In the genomic region with DNA sequence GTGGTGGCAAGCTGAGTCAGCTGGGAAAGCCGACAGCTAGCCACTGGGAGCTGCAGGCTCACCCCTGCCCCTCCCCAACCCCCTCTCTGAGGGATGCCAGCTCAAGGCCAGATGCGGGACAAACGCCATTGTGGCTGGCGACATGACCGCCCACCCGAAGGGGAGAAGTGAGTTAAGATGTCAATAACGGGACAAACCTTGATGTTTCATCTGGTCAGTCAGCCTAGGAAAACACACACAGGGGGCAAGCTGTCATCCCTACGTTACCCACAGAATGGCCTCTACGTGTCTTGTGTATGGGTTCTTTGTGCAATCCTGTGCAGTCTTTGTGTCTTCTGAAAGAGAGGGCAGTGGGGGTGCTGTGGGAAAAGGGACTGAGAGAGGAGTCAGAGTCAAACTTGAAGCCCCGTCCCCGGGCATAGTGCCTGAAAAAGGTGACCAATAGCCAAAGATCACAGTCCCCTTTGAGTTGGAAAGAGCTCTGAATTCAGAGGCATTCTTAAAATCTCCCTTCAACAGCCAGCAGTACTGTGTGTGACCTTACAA, we compare ENCODE assay signal across 8 mouse cellular contexts. TPM values are rescaled to one million over a fixed set of nuclear protein-coding genes. Genes with fewer than 3 reads are reported as not detected.
DNase-seq lines count a peak whose midpoint lies in the region; ATAC-seq and TF ChIP-seq lines count a peak whose summit lies in the region.

No protein-coding gene starts in this region.

- H3K4me3 ChIP-seq in left cerebral cortex, adult 2 months: peak overlapping the region; percentile 65
- H3K4me3 ChIP-seq in embryonic facial prominence, embryonic 12.5 days: peak overlapping the region; percentile 39
- H3K4me3 ChIP-seq in hindbrain, embryonic 15.5 days: peak overlapping the region; percentile 40
- H3K4me3 ChIP-seq in midbrain, embryonic 14.5 days (replicated peaks; ENCODE audit: low read depth, low read length): peak overlapping the region; percentile 33

- no peaks in the 10 kb centered on the region for H3K27me3 ChIP-seq in embryonic facial prominence, embryonic 12.5 days
- no peaks in the 10 kb centered on the region for H3K27me3 ChIP-seq in hindbrain, embryonic 15.5 days
- H3K27me3 ChIP-seq in midbrain, embryonic 14.5 days (ENCODE audit: control insufficient read depth, insufficient read depth, low read length): no peaks in the 10 kb centered on the region

- no peaks in the 10 kb centered on the region for H3K9me3 ChIP-seq in embryonic facial prominence, embryonic 12.5 days
- H3K9me3 ChIP-seq in hindbrain, embryonic 15.5 days: no peaks in the 10 kb centered on the region
- H3K9me3 ChIP-seq in midbrain, embryonic 14.5 days (ENCODE audit: control insufficient read depth, low read length): no peaks in the 10 kb centered on the region

- H3K9ac ChIP-seq in embryonic facial prominence, embryonic 12.5 days: peak overlapping the region; percentile 46
- peak overlapping the region; percentile 51 for H3K9ac ChIP-seq in hindbrain, embryonic 15.5 days
- H3K9ac ChIP-seq in midbrain, embryonic 14.5 days (replicated peaks; ENCODE audit: low read length): peak overlapping the region; percentile 60

- peaks cover 21% of the 10 kb centered on the region for H3K4me1 ChIP-seq in embryonic facial prominence, embryonic 12.5 days
- H3K4me1 ChIP-seq in hindbrain, embryonic 15.5 days (replicated peaks): peaks cover 25% of the 10 kb centered on the region
- peaks cover 23% of the 10 kb centered on the region for H3K4me1 ChIP-seq in midbrain, embryonic 14.5 days (ENCODE audit: control insufficient read depth, insufficient read depth, low read length)

- H3K27ac ChIP-seq in left cerebral cortex, adult 2 months: peak overlapping the region; percentile 87
- peak overlapping the region; percentile 89 for H3K27ac ChIP-seq in embryonic facial prominence, embryonic 12.5 days
- peak overlapping the region; percentile 86 for H3K27ac ChIP-seq in hindbrain, embryonic 15.5 days (replicated peaks)
- H3K27ac ChIP-seq in midbrain, embryonic 14.5 days (replicated peaks; ENCODE audit: low read depth, low read length): peak overlapping the region; percentile 84

- 4% methylated on average over 11 of the region's 11 CpGs for WGBS in embryonic facial prominence, embryonic 12.5 days
- 2% methylated on average over 11 of the region's 11 CpGs for WGBS in hindbrain, embryonic 15.5 days
- 2% methylated on average over 11 of the region's 11 CpGs for WGBS in midbrain, embryonic 14.5 days

- intact Hi-C loops in left cerebral cortex, adult 2 months (cut with DNase I): loop anchor here (2.0 kb wide), 3 partner anchors 31 to 49 kb away; a partner anchor contains a TSS

- DNase-seq in left cerebral cortex, adult 2 months (ENCODE audit: extremely low spot score in 1 of 2, low spot score in 2 of 2): no peak
- no peak for DNase-seq in left cerebral cortex, adult 11 months (ENCODE audit: low spot score)
- no peak for DNase-seq in midbrain, embryonic 14.5 days
- DNase-seq in adrenal gland, postnatal 25 days: no peak
- no peak for DNase-seq in spleen, postnatal 36 days (ENCODE audit: low spot score in 2 of 2)
- DNase-seq in frontal cortex, adult 2 months (ENCODE audit: extremely low spot score in 1 of 2, low spot score in 1 of 2): no peak

- H3K36me3 ChIP-seq in embryonic facial prominence, embryonic 12.5 days: no peaks in the 10 kb centered on the region
- H3K36me3 ChIP-seq in hindbrain, embryonic 15.5 days: no peaks in the 10 kb centered on the region
- no peaks in the 10 kb centered on the region for H3K36me3 ChIP-seq in midbrain, embryonic 14.5 days (ENCODE audit: control insufficient read depth, insufficient read depth, low read length)

- H3K4me2 ChIP-seq in embryonic facial prominence, embryonic 12.5 days (replicated peaks): peak overlapping the region; percentile 76
- peak overlapping the region; percentile 81 for H3K4me2 ChIP-seq in hindbrain, embryonic 15.5 days
- H3K4me2 ChIP-seq in midbrain, embryonic 14.5 days (ENCODE audit: low read length): peak overlapping the region; percentile 69

- no peak for TF ChIP-seq CTCF in left cerebral cortex, adult 2 months (IDR thresholded peaks at IDR 0.05)

- ATAC-seq in embryonic facial prominence, embryonic 12.5 days (ENCODE audit: insufficient number of reproducible peaks, insufficient read depth, low FRiP score, low TSS enrichment): no peak
- peak; percentile 74 for ATAC-seq in hindbrain, embryonic 15.5 days (ENCODE audit: low FRiP score, low read depth)
- ATAC-seq in midbrain, embryonic 14.5 days (ENCODE audit: low FRiP score, low TSS enrichment): peak; percentile 29; the same call in 1 of the 2 replicates

RNA-seq across cellular contexts. Expression of a gene that starts 49.4 kb away (rescaled TPM):
- 100 to 1,000 TPM; 226 to 228 TPM for total RNA-seq in left cerebral cortex, adult 2 months (2021)
- 65.3 and 67.2 TPM in 2 replicates for polyA plus RNA-seq in embryonic facial prominence, embryonic 12.5 days (2016; fragmentation: Nextera tagmentation; extraction: Ambion mirVana)
- 94.7 and 100 TPM in 2 replicates for polyA plus RNA-seq in hindbrain, embryonic 15.5 days (2015; fragmentation: Nextera tagmentation; extraction: Ambion mirVana)
- polyA plus RNA-seq in midbrain, embryonic 14.5 days (2014; fragmentation: Nextera tagmentation; extraction: Ambion mirVana): 90.8 and 92.9 TPM in 2 replicates
- total RNA-seq in adrenal gland, postnatal 25 days (2021): 78.7 and 81.6 TPM in 2 replicates
- polyA plus RNA-seq in frontal cortex, adult 2 months (2012; rRNA removed): 222 and 304 TPM in 2 replicates
